Mouse (Mus musculus) limb, embryonic 11.5 days (tissue): ENCODE results near the gene Apba1. TPM values are rescaled to one million over a fixed set of nuclear protein-coding genes. Genes with fewer than 3 reads are reported as not detected.

Source experiments
- ATAC-seq: fragments of 200-750 bp; cut with Nextera tagmentation; 2 replicates; pipeline ENCODE4 v1.8.0; 2017; ENCODE audit warnings: low read depth; ENCODE audit not compliant: insufficient number of reproducible peaks, low FRiP score, low TSS enrichment
- DNase-seq: peaks from one replicate; pipeline ENCODE4 v3.0.0-alpha.2; 2015; ENCODE audit warnings: low spot score
- H3K27ac ChIP-seq: fragments of 300-500 bp; sonication (generic); replicated peaks from 2 replicates; pipeline ENCODE4 v1.5.1; 2014; ENCODE audit warnings: low read depth, mild to moderate bottlenecking, low read length
- H3K27me3 ChIP-seq: fragments of 300-500 bp; sonication (generic); 2 replicates; pipeline ENCODE4 v1.6.1; 2014; ENCODE audit warnings: mild to moderate bottlenecking, low read length, mixed read lengths; ENCODE audit not compliant: control insufficient read depth, insufficient read depth
- H3K36me3 ChIP-seq: fragments of 300-500 bp; sonication (generic); 2 replicates; pipeline ENCODE4 v1.6.1; 2014; ENCODE audit warnings: mild to moderate bottlenecking, low read length, moderate library complexity, mixed read lengths; ENCODE audit not compliant: control insufficient read depth, insufficient read depth
- H3K4me1 ChIP-seq: fragments of 300-500 bp; sonication (generic); 2 replicates; pipeline ENCODE4 v1.6.1; 2014; ENCODE audit warnings: low read length, mixed read lengths; ENCODE audit not compliant: control insufficient read depth, insufficient read depth
- H3K4me2 ChIP-seq: fragments of 300-500 bp; sonication (generic); 2 replicates; pipeline ENCODE4 v1.6.1; 2014; ENCODE audit warnings: low read depth, mild to moderate bottlenecking, moderate library complexity; ENCODE audit not compliant: severe bottlenecking
- H3K4me3 ChIP-seq: fragments of 300-500 bp; sonication (generic); 2 replicates; pipeline ENCODE4 v1.5.1; 2014; ENCODE audit warnings: low read depth, low read length
- H3K9ac ChIP-seq: fragments of 300-500 bp; sonication (generic); 2 replicates; pipeline ENCODE4 v1.6.1; 2014; ENCODE audit warnings: mild to moderate bottlenecking, low read length
- H3K9me3 ChIP-seq: fragments of 300-500 bp; sonication (generic); 2 replicates; pipeline ENCODE4 v1.6.1; 2016; ENCODE audit warnings: low read length; ENCODE audit not compliant: control insufficient read depth
- WGBS: fragments of 180-500 bp; shearing (Covaris S2); extraction: QIAGEN DNeasy Blood & Tissue Kit; methylation state at CpG from one replicate; pipeline ENCODE4 v1.1.7; 2014; 5-methylcytosine and 5-hydroxymethylcytosine counted together
- polyA plus RNA-seq: library from polyadenylated mRNA; unstranded; fragments of >200 nt; fragmentation: Nextera tagmentation; extraction: Ambion mirVana; gene quantifications from 2 replicates; pipeline ENCODE4 v1.2.1, GENCODE M21; 2014

Apba1 gene
- polyA plus RNA-seq, 1 experiment from 2014 or later: 0.13 TPM

DNA sequence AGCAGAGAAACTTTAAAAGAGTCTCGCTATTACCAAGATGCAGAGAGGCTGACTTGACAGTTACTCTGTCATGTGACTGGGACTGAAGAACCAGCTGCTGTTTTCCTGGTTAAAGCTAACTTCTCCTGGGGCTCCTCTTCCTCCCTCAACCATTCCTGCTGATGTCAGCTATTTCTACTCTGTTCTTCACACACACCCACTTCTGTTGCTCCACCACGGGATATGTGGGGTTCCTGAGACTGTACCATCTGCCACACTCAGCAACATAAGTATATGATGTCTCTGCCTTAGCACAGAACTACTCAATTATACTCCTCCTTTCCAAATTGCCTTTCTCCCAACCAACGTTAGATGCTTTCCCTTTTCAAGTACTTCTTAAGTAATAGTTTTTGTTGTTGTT lies 221.9 kb downstream of the Apba1 start:
- DNase-seq: no peak
- Histone ChIP-seq H3K9me3 (no peaks in the 10 kb centered on the region), H3K4me2 (no peak overlapping the region), H3K36me3 (no peaks in the 10 kb centered on the region), H3K27me3 (no peaks in the 10 kb centered on the region), H3K4me1 (no peaks in the 10 kb centered on the region), H3K9ac (no peak overlapping the region), H3K4me3 (no peak overlapping the region), H3K27ac (no peak overlapping the region)
- no peak for ATAC-seq
- WGBS: 75% methylated on average over 3 of the region's 3 CpGs

DNA sequence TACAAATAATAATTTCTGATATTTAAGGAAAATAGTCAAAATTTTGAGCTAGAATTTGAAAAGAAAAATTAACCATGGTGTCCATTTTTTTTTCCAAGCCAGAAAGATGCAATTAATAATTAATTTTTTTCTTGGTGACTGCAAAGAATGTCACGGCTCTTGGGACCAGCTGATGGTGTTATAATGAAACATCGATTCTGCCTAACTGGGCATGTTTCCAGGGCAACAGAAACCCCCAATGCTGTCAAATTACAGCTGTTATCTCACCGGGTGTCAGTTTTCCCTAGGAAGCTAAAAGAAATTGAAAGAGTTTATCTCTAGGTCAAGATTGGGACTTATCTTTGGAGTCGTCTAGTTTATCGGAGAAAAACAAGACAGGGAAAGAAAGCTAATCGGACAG lies 225.5 kb downstream of the Apba1 start:
- DNase-seq: no peak
- H3K27ac ChIP-seq: no peak overlapping the region
- no peak overlapping the region for H3K4me3 ChIP-seq
- WGBS: 87% methylated on average over 6 of the region's 6 CpGs
- no peaks in the 10 kb centered on the region for H3K9me3 ChIP-seq
- no peaks in the 10 kb centered on the region for H3K27me3 ChIP-seq
- no peak for ATAC-seq
- no peaks in the 10 kb centered on the region for H3K36me3 ChIP-seq
- H3K4me1 ChIP-seq: no peaks in the 10 kb centered on the region
- no peak overlapping the region for H3K9ac ChIP-seq
- H3K4me2 ChIP-seq: no peak overlapping the region

DNA sequence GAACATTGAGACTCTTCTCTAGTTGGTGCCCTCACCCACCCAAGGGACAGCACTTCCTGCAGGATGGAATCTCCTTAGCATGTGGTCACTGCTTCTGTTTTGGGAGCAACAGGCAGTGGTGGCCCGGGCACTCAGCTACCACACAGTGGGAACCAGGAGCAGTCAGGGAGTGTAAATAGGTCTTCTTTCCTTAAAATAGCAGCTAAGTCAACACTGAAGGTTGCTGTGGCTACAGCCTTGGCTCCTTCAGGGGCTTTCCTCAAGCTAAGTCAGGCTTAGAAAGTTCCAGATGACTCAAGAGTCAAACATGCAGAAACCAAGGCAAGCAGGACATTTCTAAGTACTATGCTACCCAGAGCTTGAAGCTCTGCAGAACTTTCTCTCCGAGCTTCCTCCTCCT lies 228.6 kb downstream of the Apba1 start:
- H3K4me1 ChIP-seq: no peaks in the 10 kb centered on the region
- H3K36me3 ChIP-seq: no peaks in the 10 kb centered on the region
- H3K4me2 ChIP-seq: no peak overlapping the region
- WGBS: 59% methylated on average over 2 of the region's 2 CpGs
- H3K27me3 ChIP-seq: no peaks in the 10 kb centered on the region
- H3K4me3 ChIP-seq: no peak overlapping the region
- ATAC-seq (no peak), DNase-seq (no peak)
- no peak overlapping the region for H3K27ac ChIP-seq
- H3K9ac ChIP-seq: no peak overlapping the region
- H3K9me3 ChIP-seq: no peaks in the 10 kb centered on the region

DNA sequence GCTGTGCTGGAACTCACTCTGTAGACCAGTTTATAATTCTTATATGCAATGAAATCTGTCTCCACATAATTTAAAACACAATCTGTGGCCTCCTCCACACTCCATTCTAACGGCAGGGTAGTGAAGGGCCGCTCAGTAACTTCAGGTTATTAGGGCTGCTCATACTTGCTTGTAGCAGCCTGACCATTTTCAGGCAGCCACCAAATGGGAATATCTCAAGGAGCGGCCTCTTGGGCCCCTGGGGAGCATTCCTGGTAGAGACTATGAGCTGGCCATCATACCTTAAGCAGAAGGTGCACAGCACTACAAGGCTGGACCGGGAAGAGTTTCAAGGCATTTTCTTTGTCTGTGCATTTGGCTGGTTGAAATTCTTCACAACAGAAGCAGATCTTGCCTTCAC lies 229.5 kb downstream of the Apba1 start:
- no peak for ATAC-seq
- Histone ChIP-seq H3K9ac (no peak overlapping the region), H3K4me1 (no peaks in the 10 kb centered on the region), H3K27me3 (no peaks in the 10 kb centered on the region), H3K4me3 (no peak overlapping the region), H3K4me2 (no peak overlapping the region), H3K9me3 (no peaks in the 10 kb centered on the region), H3K36me3 (no peaks in the 10 kb centered on the region), H3K27ac (no peak overlapping the region)
- 84% methylated on average over 4 of the region's 4 CpGs for WGBS
- DNase-seq: no peak

DNA sequence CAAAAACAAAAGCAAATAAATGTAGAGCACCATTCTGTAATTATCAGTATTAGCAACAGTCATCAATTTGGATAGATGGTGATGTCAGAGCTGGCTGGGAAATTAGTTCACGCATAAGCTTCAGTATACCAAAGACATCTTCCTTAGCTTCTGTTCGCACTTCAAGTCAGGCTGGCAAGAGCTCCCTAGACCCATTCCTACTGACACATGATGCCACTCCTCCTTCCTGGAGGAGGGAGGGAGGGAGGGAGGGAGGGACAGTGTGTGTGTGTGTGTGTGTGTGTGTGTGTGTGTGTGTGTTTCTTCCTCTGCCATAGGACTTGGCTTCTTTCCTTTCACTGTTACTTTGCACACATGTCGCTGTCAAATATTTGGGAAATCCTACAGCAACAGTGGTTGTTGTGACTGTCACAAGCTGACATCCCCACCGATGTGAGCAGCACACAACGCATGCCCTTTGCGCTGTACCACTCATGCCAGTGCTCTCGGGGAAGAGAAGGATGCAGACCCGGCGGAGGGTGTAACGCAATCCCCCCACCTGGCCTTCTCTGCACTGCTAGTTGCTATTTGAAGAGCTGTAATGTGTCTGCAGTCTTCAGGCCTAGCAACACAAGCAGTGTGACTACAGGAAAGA lies 237.2 kb downstream of the Apba1 start:
- Histone ChIP-seq H3K36me3 (no peaks in the 10 kb centered on the region), H3K27me3 (no peaks in the 10 kb centered on the region), H3K9me3 (no peaks in the 10 kb centered on the region), H3K4me3 (no peak overlapping the region), H3K9ac (no peak overlapping the region), H3K4me1 (no peaks in the 10 kb centered on the region), H3K27ac (no peak overlapping the region), H3K4me2 (no peak overlapping the region)
- ATAC-seq (no peak), DNase-seq (no peak)
- WGBS: 90% methylated on average over 10 of the region's 10 CpGs

Other genes starting within 250 kb of the Apba1 start
- not detected in 2 replicates for gene 1700028P14Rik, start 106.1 kb upstream of the Apba1 start, polyA plus RNA-seq
- gene Ptar1, start 71.5 kb upstream of the Apba1 start, polyA plus RNA-seq: 7.3 and 7.9 TPM in 2 replicates